Mouse (Mus musculus): ENCODE measurements around the gene Flt4. TPM values are rescaled to one million over a fixed set of nuclear protein-coding genes. Genes with fewer than 3 reads are reported as not detected.

Gene Flt4
- total and polyA plus RNA-seq, 3 experiments = 0.06 to 0.17 TPM; not detected in 1

DNA sequence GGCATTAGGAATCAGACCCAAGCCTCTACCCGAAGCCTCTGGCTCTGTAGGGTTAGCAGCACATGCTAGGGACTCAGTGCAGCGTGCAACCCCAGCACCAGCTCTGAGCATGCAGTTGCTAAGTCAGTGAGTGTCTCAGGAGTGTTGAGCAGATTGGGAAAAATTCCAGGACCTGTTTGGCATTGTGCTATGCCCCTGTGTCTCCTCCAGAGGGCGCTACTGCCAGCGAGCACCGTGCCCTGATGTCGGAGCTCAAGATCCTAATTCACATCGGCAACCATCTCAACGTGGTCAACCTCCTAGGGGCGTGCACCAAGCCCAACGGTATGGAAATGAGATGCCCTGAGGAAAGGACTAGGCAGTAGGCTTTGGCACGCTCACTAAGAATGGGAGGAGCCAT is 27.4 kb downstream of the Flt4 start:
- dilution Hi-C loops (cut with MboI; ENCODE audit: extremely low pct_ligation_motif_present, extremely low pct_unique_long_range_greater_than_20kb, low sequenced_read_pairs) = no loop called here

DNA sequence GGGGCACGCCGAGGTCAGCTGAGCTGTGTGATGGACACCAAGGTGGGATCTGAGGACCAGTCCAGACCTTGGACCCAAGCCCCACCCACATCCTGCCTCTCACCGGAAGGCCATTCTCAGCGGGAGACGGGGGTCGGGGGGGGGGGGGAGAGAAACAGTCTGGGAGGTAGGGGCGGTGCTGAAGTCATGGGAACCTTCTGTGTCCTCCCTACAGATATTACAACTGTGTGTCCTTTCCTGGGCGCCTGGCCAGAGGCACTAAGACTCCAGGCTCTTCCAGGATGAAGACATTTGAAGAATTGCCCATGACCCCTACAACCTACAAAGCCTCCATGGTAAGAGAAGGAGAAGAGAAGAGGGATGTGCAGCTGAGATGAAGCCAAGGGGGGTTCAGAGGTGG is 36.6 kb downstream of the Flt4 start:
- peaks cover 49% of the 10 kb centered on the region for H3K27me3 ChIP-seq (replicated peaks)
- no peak for TF ChIP-seq POLR2A (IDR thresholded peaks at IDR 0.05; ENCODE audit: low read depth, low read length)
- TF ChIP-seq KAT2A (IDR thresholded peaks at IDR 0.05; ENCODE audit: insufficient replicate concordance, low read length) = no peak
- in situ Hi-C loops (cut with MboI; ENCODE audit: low pct_ligation_motif_present, low pct_unique_long_range_greater_than_20kb, low sequenced_read_pairs) = no loop called here
- H3K4me3 ChIP-seq (replicated peaks in 1 of 3; ENCODE audit: low read depth in 2 of 3, low read length in 2 of 3, poor library complexity in 1 of 3) = no peak overlapping the region
- dilution Hi-C loops (cut with MboI; ENCODE audit: extremely low pct_ligation_motif_present, extremely low pct_unique_long_range_greater_than_20kb, low sequenced_read_pairs) = no loop called here
- H3K4me1 ChIP-seq (ENCODE audit: control insufficient read depth in 1 of 2, insufficient read depth in 2 of 2) = peaks cover 0 to 3% of the 10 kb centered on the region in 2 experiments; a peak in 1 of 4 replicates
- DNase-seq (ENCODE audit: extremely low read depth) = no peak
- H3K36me3 ChIP-seq (replicated peaks in 1 of 2; ENCODE audit: control insufficient read depth in 1 of 2, insufficient read depth in 1 of 2, low read length in 1 of 2) = no peaks in the 10 kb centered on the region
- no peak overlapping the region for H3K27ac ChIP-seq (ENCODE audit: insufficient read depth, low read depth)
- H3K9ac ChIP-seq (ENCODE audit: insufficient read depth, low read depth) = no peak overlapping the region
- H3K4me2 ChIP-seq (ENCODE audit: insufficient read depth, low read depth, poor library complexity, severe bottlenecking) = no peak overlapping the region
- no peaks in the 10 kb centered on the region for H3K9me3 ChIP-seq (replicated peaks; ENCODE audit: low read length)
- no peaks in the 10 kb centered on the region for H3K79me2 ChIP-seq (replicated peaks; ENCODE audit: control insufficient read depth, extremely low read depth, insufficient read depth, poor library complexity, severe bottlenecking)

More for the DNA sequence above, 27.4 kb downstream of the Flt4 start:
- in situ Hi-C loops (cut with MboI; ENCODE audit: low pct_ligation_motif_present, low pct_unique_long_range_greater_than_20kb, low sequenced_read_pairs) = no loop called here
- Histone ChIP-seq H3K4me3 (replicated peaks in 1 of 3; ENCODE audit: low read depth in 2 of 3, low read length in 2 of 3, poor library complexity in 1 of 3) (no peak overlapping the region), H3K79me2 (replicated peaks; ENCODE audit: control insufficient read depth, extremely low read depth, insufficient read depth, poor library complexity, severe bottlenecking) (no peaks in the 10 kb centered on the region), H3K27me3 (replicated peaks) (peaks cover 83% of the 10 kb centered on the region), H3K4me2 (ENCODE audit: insufficient read depth, low read depth, poor library complexity, severe bottlenecking) (no peak overlapping the region), H3K36me3 (replicated peaks in 1 of 2; ENCODE audit: control insufficient read depth in 1 of 2, insufficient read depth in 1 of 2, low read length in 1 of 2) (no peaks in the 10 kb centered on the region), H3K27ac (ENCODE audit: insufficient read depth, low read depth) (no peak overlapping the region), H3K4me1 (ENCODE audit: control insufficient read depth in 1 of 2, insufficient read depth in 2 of 2) (peaks cover 10% of the 10 kb centered on the region in 2 experiments), H3K9me3 (replicated peaks; ENCODE audit: low read length) (no peaks in the 10 kb centered on the region), H3K9ac (ENCODE audit: insufficient read depth, low read depth) (no peak overlapping the region)
- no peak for DNase-seq (ENCODE audit: extremely low read depth)
- TF ChIP-seq USF1 (IDR thresholded peaks at IDR 0.05; ENCODE audit: low read depth, low read length) (no peak), MAX (IDR thresholded peaks at IDR 0.05; ENCODE audit: low read length) (no peak), CHD2 (IDR thresholded peaks at IDR 0.05; ENCODE audit: low read length) (no peak), SMC3 (IDR thresholded peaks at IDR 0.05; ENCODE audit: low read depth, low read length) (peak; percentile 39), GABPA (IDR thresholded peaks at IDR 0.05; ENCODE audit: insufficient replicate concordance, low read depth, low read length) (no peak), E2F4 (IDR thresholded peaks at IDR 0.05; ENCODE audit: insufficient replicate concordance, low read depth, low read length) (no peak), RAD21 (IDR thresholded peaks at IDR 0.05; ENCODE audit: low read depth, low read length) (peak; percentile 12), CHD1 (IDR thresholded peaks at IDR 0.05; ENCODE audit: low read depth, low read length) (no peak), UBTF (IDR thresholded peaks at IDR 0.05; ENCODE audit: low read depth, low read length) (no peak), MXI1 (IDR thresholded peaks at IDR 0.05; ENCODE audit: low read depth, low read length) (no peak), TBP (conservative IDR thresholded peaks at IDR 0.05; ENCODE audit: low read depth, low read length) (no peak), CTCF (conservative IDR thresholded peaks at IDR 0.05 in 1 of 2, IDR thresholded peaks at IDR 0.05 in 1 of 2; ENCODE audit: low read depth in 2 of 2, low read length in 2 of 2) (peak; percentile 69 to 72), KAT2A (IDR thresholded peaks at IDR 0.05; ENCODE audit: insufficient replicate concordance, low read length) (no peak), ZKSCAN1 (IDR thresholded peaks at IDR 0.05; ENCODE audit: borderline replicate concordance, low read depth, low read length) (no peak), ETS1 (conservative IDR thresholded peaks at IDR 0.05; ENCODE audit: low read depth, low read length) (no peak), POLR2AphosphoS2 (IDR thresholded peaks at IDR 0.05; ENCODE audit: low read depth, low read length) (no peak)
